Mouse (Mus musculus) heart, adult 2 months (tissue): ENCODE measurements around the gene Gpr141. TPM values are rescaled to one million over a fixed set of nuclear protein-coding genes. Genes with fewer than 3 reads are reported as not detected.
A peak's percentile ranks its signal among the peaks of the same experiment; 100 is the strongest.
"Not testable (repeated sequence)": the region's sequence is repeated elsewhere in the genome, so short reads cannot be mapped to it uniquely, and the experiment has no call there.

Experiments used
- DNase-seq, 2 experiments: peaks; one replicate each; pipeline ENCODE4 v3.0.0; 2021
- H3K27ac ChIP-seq: fragments of 200-600 bp; 2 replicates; pipeline ENCODE4 v1.8.1; 2022
- H3K27me3 ChIP-seq: fragments of 200-500 bp; 2 replicates; pipeline ENCODE4 v1.6.1; 2012; ENCODE audit warnings: mild to moderate bottlenecking, low read length, inconsistent platforms, mixed read lengths; ENCODE audit not compliant: control insufficient read depth, insufficient read depth
- H3K36me3 ChIP-seq: fragments of 200-500 bp; 2 replicates; pipeline ENCODE4 v1.6.1; 2012; ENCODE audit warnings: low read length, inconsistent platforms; ENCODE audit not compliant: control insufficient read depth, insufficient read depth
- H3K4me1 ChIP-seq: fragments of 200-500 bp; 2 replicates; pipeline ENCODE4 v1.6.1; 2011; ENCODE audit warnings: low read length; ENCODE audit not compliant: control insufficient read depth, insufficient read depth
- H3K4me3 ChIP-seq: fragments of 200-600 bp; 2 replicates; pipeline ENCODE4 v1.8.1; 2022
- H3K79me2 ChIP-seq: fragments of 200-500 bp; replicated peaks from 2 replicates; pipeline ENCODE4 v1.6.1; 2012; ENCODE audit warnings: mild to moderate bottlenecking, inconsistent platforms, low read length, moderate library complexity, mixed read lengths; ENCODE audit not compliant: control insufficient read depth, insufficient read depth
- H3K9ac ChIP-seq: fragments of 200-500 bp; 2 replicates; pipeline ENCODE4 v1.6.1; 2012; ENCODE audit warnings: low read depth, mild to moderate bottlenecking, control low read depth, inconsistent platforms, low read length, mixed read lengths
- CTCF ChIP-seq: fragments of 200-600 bp; IDR thresholded peaks from 2 replicates; pipeline ENCODE4 v1.8.1; 2022; ENCODE audit warnings: antibody characterized with exemption, mild to moderate bottlenecking, moderate library complexity
- EP300 ChIP-seq: fragments of 200-500 bp; IDR thresholded peaks from 2 replicates; pipeline ENCODE4 v1.6.1; 2011; ENCODE audit warnings: low read depth, low read length, control low read depth; ENCODE audit not compliant: insufficient read depth
- POLR2A ChIP-seq: fragments of 200-500 bp; IDR thresholded peaks from 2 replicates; pipeline ENCODE4 v1.6.1; 2011; ENCODE audit warnings: mild to moderate bottlenecking, low read depth, low read length, control low read depth; ENCODE audit not compliant: insufficient read depth
- WGBS: fragments of 180-500 bp; shearing (Covaris S2); methylation state at CpG from one replicate; pipeline ENCODE4 v1.1.7; 2018; 5-methylcytosine and 5-hydroxymethylcytosine counted together
- intact Hi-C: fragments of 180-260 bp; cut with DNase I; formaldehyde crosslinking; loops from one replicate; pipeline ENCODE4 v1.15.1; 2025
- polyA plus RNA-seq: library from polyadenylated mRNA; depleted of rRNA; stranded (reverse); fragments of >200 nt; gene quantifications from 2 replicates; pipeline ENCODE4 v1.2.3, GENCODE M21; 2012
- total RNA-seq, 2 experiments: library from RNA; stranded (reverse); gene quantifications; 2 replicates each; pipeline ENCODE4 v1.2.3; 2021

The Gpr141 gene
- total and polyA plus RNA-seq, 3 experiments, result 0.64 TPM; not detected in 2

- H3K4me1 ChIP-seq, result no peaks in the 10 kb centered on the region
- no peak for DNase-seq
- WGBS, result 50% methylated on average over 2 of the region's 2 CpGs
- no peak overlapping the region for H3K9ac ChIP-seq
- H3K27ac ChIP-seq, result no peak overlapping the region
- no peaks in the 10 kb centered on the region for H3K27me3 ChIP-seq
- H3K4me3 ChIP-seq, result no peak overlapping the region
- H3K36me3 ChIP-seq, result no peaks in the 10 kb centered on the region
- intact Hi-C loops, result no loop called here
- no peaks in the 10 kb centered on the region for H3K79me2 ChIP-seq
- TF ChIP-seq CTCF (no peak), EP300 (no peak), POLR2A (no peak)
Observed at GRCm38 (mm10) chr13:19819243-19819642, 4.8 kb downstream of the Gpr141 start.

DNA sequence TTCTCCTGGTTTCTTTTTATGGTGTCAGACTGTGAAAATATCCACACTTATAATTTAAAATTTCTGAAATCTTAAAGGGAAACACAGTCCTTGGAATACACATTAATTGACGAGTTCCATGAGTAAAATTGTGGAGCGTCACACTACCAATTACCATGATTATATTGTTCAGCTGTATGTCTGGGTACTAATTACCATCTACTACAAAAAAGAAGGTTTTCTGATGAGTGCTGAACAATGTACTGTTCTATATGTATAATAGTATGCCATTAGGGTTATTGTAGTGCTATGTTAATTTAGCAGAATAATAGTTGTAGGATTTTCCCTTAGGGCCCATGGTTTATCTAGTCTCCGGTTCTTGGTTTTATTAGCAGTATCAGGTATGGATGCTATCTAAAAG lies 29.1 kb downstream of the Gpr141 start:
- no peak overlapping the region for H3K27ac ChIP-seq
- H3K27me3 ChIP-seq, result no peaks in the 10 kb centered on the region
- H3K4me3 ChIP-seq, result no peak overlapping the region
- H3K79me2 ChIP-seq, result no peaks in the 10 kb centered on the region
- WGBS, result 92% methylated on average over 3 of the region's 3 CpGs
- no peak overlapping the region for H3K9ac ChIP-seq
- H3K4me1 ChIP-seq, result no peaks in the 10 kb centered on the region
- no peaks in the 10 kb centered on the region for H3K36me3 ChIP-seq
- TF ChIP-seq POLR2A, result no peak
- TF ChIP-seq CTCF, result no peak
- no peak for TF ChIP-seq EP300
- intact Hi-C loops, result no loop called here
- DNase-seq, result no peak

- intact Hi-C loops, result no loop called here
- H3K27me3 ChIP-seq, result no peaks in the 10 kb centered on the region
- H3K27ac ChIP-seq, result no peak overlapping the region
- H3K4me3 ChIP-seq, result no peak overlapping the region
- no peaks in the 10 kb centered on the region for H3K36me3 ChIP-seq
- DNase-seq, result no peak
- H3K9ac ChIP-seq, result no peak overlapping the region
- H3K4me1 ChIP-seq, result no peaks in the 10 kb centered on the region
- H3K79me2 ChIP-seq, result no peaks in the 10 kb centered on the region
- 71% methylated on average over 6 of the region's 6 CpGs for WGBS
- TF ChIP-seq EP300 (no peak), CTCF (no peak), POLR2A (no peak)
Observed at GRCm38 (mm10) chr13:19794486-19794885, 29.6 kb downstream of the Gpr141 start.

GRCm38 (mm10) chr13:19793761-19794160 lies 30.3 kb downstream of the Gpr141 start:
- TF ChIP-seq POLR2A (no peak), CTCF (no peak), EP300 (no peak)
- WGBS, result 77% methylated on average over 4 of the region's 4 CpGs
- Histone ChIP-seq H3K36me3 (no peaks in the 10 kb centered on the region), H3K4me1 (no peaks in the 10 kb centered on the region), H3K27me3 (no peaks in the 10 kb centered on the region), H3K9ac (no peak overlapping the region), H3K4me3 (no peak overlapping the region), H3K27ac (no peak overlapping the region), H3K79me2 (no peaks in the 10 kb centered on the region)
- intact Hi-C loops, result no loop called here
- no peak for DNase-seq

- H3K27me3 ChIP-seq, H3K36me3 ChIP-seq, DNase-seq, H3K79me2 ChIP-seq, H3K4me1 ChIP-seq, H3K9ac ChIP-seq, H3K27ac ChIP-seq, intact Hi-C loops, H3K4me3 ChIP-seq: not testable (repeated sequence)
- 17% methylated on average over 1 of the region's 1 CpGs for WGBS
Observed at GRCm38 (mm10) chr13:19787946-19788345, 36.1 kb downstream of the Gpr141 start.

- DNase-seq, result no peak
- Histone ChIP-seq H3K9ac (no peak overlapping the region), H3K27ac (no peak overlapping the region), H3K79me2 (no peaks in the 10 kb centered on the region), H3K27me3 (no peaks in the 10 kb centered on the region), H3K36me3 (no peaks in the 10 kb centered on the region), H3K4me3 (no peak overlapping the region), H3K4me1 (no peaks in the 10 kb centered on the region)
- 67% methylated on average over 1 of the region's 1 CpGs for WGBS
- TF ChIP-seq EP300 (no peak), CTCF (peak; percentile 38)
- intact Hi-C loops, result no loop called here
Observed at GRCm38 (mm10) chr13:19770163-19770562, 53.9 kb downstream of the Gpr141 start.
